Mouse (Mus musculus) lung, embryonic 15.5 days (tissue): ENCODE measurements around the gene Pidd1. TPM values are rescaled to one million over a fixed set of nuclear protein-coding genes. Genes with fewer than 3 reads are reported as not detected.
"Not testable (repeated sequence)": the region's sequence is repeated elsewhere in the genome, so short reads cannot be mapped to it uniquely, and the experiment has no call there.

Experiments used
- ATAC-seq: fragments of 200-750 bp; cut with Nextera tagmentation; 2 replicates; pipeline ENCODE4 v1.8.0; 2017; ENCODE audit warnings: moderate number of reproducible peaks, borderline replicate concordance; ENCODE audit not compliant: low FRiP score, low TSS enrichment; ENCODE audit errors: extremely low read depth
- H3K27ac ChIP-seq: fragments of 300-500 bp; sonication (generic); 2 replicates; pipeline ENCODE4 v1.5.1; 2015; ENCODE audit warnings: moderate library complexity, mild to moderate bottlenecking, inconsistent platforms
- H3K27me3 ChIP-seq: fragments of 300-500 bp; sonication (generic); 2 replicates; pipeline ENCODE4 v1.6.1; 2015; ENCODE audit warnings: inconsistent platforms
- H3K36me3 ChIP-seq: fragments of 300-500 bp; sonication (generic); 2 replicates; pipeline ENCODE4 v1.6.1; 2015; ENCODE audit warnings: inconsistent platforms
- H3K4me1 ChIP-seq: fragments of 300-500 bp; sonication (generic); 2 replicates; pipeline ENCODE4 v1.6.1; 2015; ENCODE audit warnings: inconsistent platforms
- H3K4me2 ChIP-seq: fragments of 300-500 bp; sonication (generic); 2 replicates; pipeline ENCODE4 v1.6.1; 2015; ENCODE audit warnings: inconsistent platforms, mild to moderate bottlenecking, moderate library complexity
- H3K4me3 ChIP-seq: fragments of 300-500 bp; sonication (generic); 2 replicates; pipeline ENCODE4 v1.5.1; 2015; ENCODE audit warnings: mild to moderate bottlenecking, inconsistent platforms
- H3K9ac ChIP-seq: fragments of 300-500 bp; sonication (generic); 2 replicates; pipeline ENCODE4 v1.6.1; 2015; ENCODE audit warnings: inconsistent platforms
- H3K9me3 ChIP-seq: fragments of 300-500 bp; sonication (generic); 2 replicates; pipeline ENCODE4 v1.6.1; 2016; ENCODE audit warnings: inconsistent platforms
- WGBS: fragments of 180-500 bp; shearing (Covaris S2); methylation state at CpG from one replicate; pipeline ENCODE4 v1.1.7; 2015; 5-methylcytosine and 5-hydroxymethylcytosine counted together
- polyA plus RNA-seq: library from polyadenylated mRNA; unstranded; fragments of >200 nt; fragmentation: Nextera tagmentation; extraction: Ambion mirVana; gene quantifications from 2 replicates; pipeline ENCODE4 v1.2.1, GENCODE M21; 2015

Gene Pidd1
- polyA plus RNA-seq, 1 experiment from 2014 or later = 15.8 TPM

GRCm38 (mm10) chr7:141455610-141456314 lies 11.9 kb upstream of the Pidd1 start:
- peak overlapping the region; percentile 68 for H3K4me3 ChIP-seq
- H3K27me3 ChIP-seq = peaks cover 12% of the 10 kb centered on the region
- H3K36me3 ChIP-seq = peaks cover 20% of the 10 kb centered on the region
- WGBS = 2% methylated on average over 23 of the region's 23 CpGs
- peak overlapping the region; percentile 60 for H3K9ac ChIP-seq
- peak overlapping the region; percentile 89 for H3K4me2 ChIP-seq
- no peaks in the 10 kb centered on the region for H3K9me3 ChIP-seq
- ATAC-seq = peak; percentile 40; the same call in 1 of the 2 replicates
- H3K27ac ChIP-seq = peak overlapping the region; percentile 87
- peaks cover 42% of the 10 kb centered on the region for H3K4me1 ChIP-seq

DNA sequence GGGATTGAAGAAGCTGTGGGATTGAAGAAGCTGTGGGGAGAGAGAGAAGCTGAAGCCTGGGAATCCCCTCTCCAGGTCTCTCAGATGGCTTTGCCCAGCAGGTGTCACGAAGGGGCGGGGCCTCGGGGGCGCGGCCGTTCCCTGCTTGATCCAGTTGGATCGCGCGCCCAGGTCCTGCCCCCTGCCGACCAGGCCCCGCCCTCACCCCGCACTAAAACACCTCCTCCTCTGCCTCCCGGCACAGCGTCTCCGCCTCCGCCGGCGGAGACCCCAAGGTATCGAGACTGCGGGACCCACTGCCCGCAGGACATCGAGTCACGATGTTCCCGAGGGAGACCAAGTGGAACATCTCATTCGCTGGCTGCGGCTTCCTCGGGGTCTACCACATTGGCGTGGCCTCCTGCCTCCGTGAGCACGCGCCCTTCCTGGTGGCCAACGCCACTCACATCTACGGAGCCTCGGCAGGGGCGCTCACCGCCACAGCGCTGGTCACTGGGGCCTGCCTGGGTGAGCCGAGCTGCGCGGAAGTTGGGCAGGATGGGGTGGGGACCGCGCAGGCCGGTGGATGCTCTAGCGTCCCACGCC lies 11.2 kb upstream of the Pidd1 start, which contains the start of gene Pnpla2:
Pnpla2 (plus strand) TSS at position 232 of the 585 bp plus-strand sequence.
- Histone ChIP-seq H3K27me3 (peaks cover 6% of the 10 kb centered on the region), H3K4me1 (peaks cover 35% of the 10 kb centered on the region), H3K9me3 (no peaks in the 10 kb centered on the region), H3K27ac (peak within 1 kb of the TSS; percentile 87), H3K9ac (peak within 1 kb of the TSS; percentile 60), H3K4me2 (peak within 1 kb of the TSS; percentile 89), H3K36me3 (peaks cover 27% of the 10 kb centered on the region), H3K4me3 (peak within 1 kb of the TSS; percentile 68)
- WGBS = under 1% methylated on average over 45 of the region's 45 CpGs
- peak; percentile 79 for ATAC-seq

DNA sequence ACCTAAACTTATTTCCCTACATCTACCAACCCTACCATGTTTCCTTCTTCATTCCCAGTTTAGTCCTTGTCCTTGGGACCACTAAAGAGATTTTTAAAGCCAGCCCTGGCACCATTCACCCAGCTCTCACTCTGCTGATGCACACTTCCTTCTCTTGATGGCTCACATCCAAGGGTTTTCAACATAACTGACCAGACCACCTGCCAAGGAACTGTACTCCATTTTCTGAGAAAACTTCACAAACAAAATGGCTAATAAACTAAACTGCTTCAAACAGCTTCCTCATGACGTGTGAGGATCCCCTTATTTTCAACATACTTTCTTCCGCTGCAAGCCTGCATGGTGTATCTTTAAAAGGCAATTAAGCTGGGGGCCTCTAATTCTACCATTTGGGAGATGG lies 9.8 kb upstream of the Pidd1 start:
- Histone ChIP-seq H3K9me3 (no peaks in the 10 kb centered on the region), H3K27me3 (no peaks in the 10 kb centered on the region), H3K36me3 (peaks cover 38% of the 10 kb centered on the region), H3K4me3 (no peak overlapping the region), H3K4me1 (peaks cover 40% of the 10 kb centered on the region), H3K9ac (no peak overlapping the region), H3K27ac (no peak overlapping the region), H3K4me2 (no peak overlapping the region)
- ATAC-seq = no peak
- WGBS = 61% methylated on average over 2 of the region's 2 CpGs

GRCm38 (mm10) chr7:141451928-141452327 lies 8.1 kb upstream of the Pidd1 start:
- Histone ChIP-seq H3K4me1 (peaks cover 46% of the 10 kb centered on the region), H3K27ac (no peak overlapping the region), H3K4me2 (no peak overlapping the region), H3K27me3 (no peaks in the 10 kb centered on the region), H3K9me3 (no peaks in the 10 kb centered on the region), H3K36me3 (peaks cover 40% of the 10 kb centered on the region), H3K9ac (no peak overlapping the region), H3K4me3 (no peak overlapping the region)
- ATAC-seq = no peak

DNA sequence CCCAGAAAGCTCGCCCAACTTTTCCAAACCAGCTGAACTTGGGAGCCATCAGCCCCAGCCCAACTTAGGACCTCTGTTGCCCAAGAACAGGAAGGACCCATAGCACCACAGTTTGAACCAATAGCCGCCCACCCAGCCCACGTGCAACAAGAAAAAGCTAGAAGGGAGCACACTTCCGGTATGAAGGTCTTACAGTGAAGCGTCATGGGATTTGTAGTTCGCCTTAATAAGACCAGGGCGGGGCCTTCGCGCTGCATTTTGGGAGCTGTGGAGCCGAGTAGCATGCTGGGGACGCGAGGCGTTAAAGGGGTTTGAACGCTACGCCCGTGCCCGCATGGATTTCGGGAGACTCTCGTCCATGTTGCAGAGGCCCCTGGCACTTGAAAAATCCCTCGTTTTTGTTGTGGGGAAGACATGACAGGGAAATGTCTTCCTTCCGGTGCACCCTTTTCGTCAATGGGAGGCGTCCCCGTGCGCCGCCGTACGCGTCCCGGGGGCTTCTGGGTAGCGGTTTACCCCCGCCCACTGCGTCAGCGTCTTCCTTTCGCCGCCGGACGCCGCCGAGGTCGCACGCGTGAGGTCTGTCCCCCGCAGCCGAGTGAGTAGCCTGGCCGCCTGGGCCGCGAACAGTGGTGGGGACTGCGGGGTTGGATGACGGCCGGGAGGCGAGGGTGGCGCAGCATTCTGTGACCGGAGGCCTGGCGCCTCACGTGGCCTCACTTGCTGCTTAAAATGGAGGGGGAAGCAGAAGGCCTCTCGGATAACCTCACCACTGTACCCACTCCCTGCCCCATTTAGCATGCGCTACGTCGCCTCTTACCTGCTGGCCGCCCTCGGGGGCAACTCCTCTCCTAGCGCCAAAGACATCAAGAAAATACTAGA lies 3.5 kb upstream of the Pidd1 start, which contains the start of gene Rplp2:
Rplp2 (plus strand) TSS at position 261 of the 882 bp plus-strand sequence.
- peaks cover 41% of the 10 kb centered on the region for H3K4me1 ChIP-seq
- no peaks in the 10 kb centered on the region for H3K27me3 ChIP-seq
- H3K27ac ChIP-seq = peak within 1 kb of the TSS; percentile 85
- ATAC-seq = peak; percentile 89
- H3K4me2 ChIP-seq = peak within 1 kb of the TSS; percentile 55
- H3K4me3 ChIP-seq = peak within 1 kb of the TSS; percentile 66
- H3K36me3 ChIP-seq = peaks cover 40% of the 10 kb centered on the region
- under 1% methylated on average over 63 of the region's 63 CpGs for WGBS
- H3K9me3 ChIP-seq = no peaks in the 10 kb centered on the region
- H3K9ac ChIP-seq = peak within 1 kb of the TSS; percentile 79

GRCm38 (mm10) chr7:141446374-141446773 lies 2.5 kb upstream of the Pidd1 start:
- not testable (repeated sequence) for H3K4me3 ChIP-seq
- 74% methylated on average over 3 of the region's 3 CpGs for WGBS
- H3K4me2 ChIP-seq = peak overlapping the region; percentile 55; the same call in 1 of the 2 replicates

DNA sequence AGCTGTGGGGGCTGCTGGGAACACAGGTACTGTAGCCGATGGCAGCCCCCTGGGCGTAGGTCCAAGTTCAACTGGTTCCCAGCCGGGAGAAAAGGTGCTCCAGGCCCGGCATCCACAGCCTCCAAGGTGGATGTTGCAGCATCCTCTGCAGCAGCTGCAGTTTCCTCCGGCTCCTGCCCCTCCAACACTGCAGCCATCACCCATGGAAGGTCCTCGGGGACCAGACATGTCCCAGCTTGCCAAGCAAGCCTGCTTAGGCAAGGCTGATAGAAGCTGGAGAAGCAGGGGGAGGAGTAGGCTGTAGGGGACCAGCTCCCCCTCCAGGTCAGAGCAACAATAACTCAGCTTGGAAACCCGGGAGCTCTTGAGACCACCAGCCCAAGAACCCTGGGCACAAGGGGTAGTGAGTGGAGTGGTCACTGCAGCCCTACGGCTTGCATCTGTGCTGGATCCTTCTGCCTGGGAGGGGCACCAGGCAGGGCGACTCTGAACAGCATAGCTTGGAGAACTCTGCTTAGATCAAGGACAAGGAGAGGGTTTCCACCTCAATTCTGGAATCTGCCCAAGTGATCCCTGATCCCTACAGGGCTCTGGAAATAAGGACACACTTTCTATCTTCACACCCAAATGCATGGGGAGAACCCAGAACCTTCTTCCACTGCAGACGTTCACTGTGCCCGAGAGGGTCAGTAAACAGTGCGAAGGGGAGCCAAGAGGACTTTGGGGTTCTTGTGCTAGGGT lies 574 bp downstream of the Pidd1 start:
- no peak for ATAC-seq
- H3K27me3 ChIP-seq = no peaks in the 10 kb centered on the region
- H3K4me1 ChIP-seq = peaks cover 43% of the 10 kb centered on the region
- no peaks in the 10 kb centered on the region for H3K9me3 ChIP-seq
- H3K4me3 ChIP-seq = peak overlapping the region; percentile 51
- WGBS = 10% methylated on average over 12 of the region's 12 CpGs
- H3K4me2 ChIP-seq = peak overlapping the region; percentile 95
- H3K36me3 ChIP-seq = peaks cover 17% of the 10 kb centered on the region
- peak overlapping the region; percentile 73 for H3K27ac ChIP-seq
- peak overlapping the region; percentile 68 for H3K9ac ChIP-seq

More at GRCm38 (mm10) chr7:141446374-141446773, 2.5 kb upstream of the Pidd1 start:
- Histone ChIP-seq H3K4me1 (peaks cover 48% of the 10 kb centered on the region), H3K36me3 (peaks cover 30% of the 10 kb centered on the region)
- ATAC-seq, H3K27ac ChIP-seq, H3K9ac ChIP-seq, H3K9me3 ChIP-seq, H3K27me3 ChIP-seq: not testable (repeated sequence)

DNA sequence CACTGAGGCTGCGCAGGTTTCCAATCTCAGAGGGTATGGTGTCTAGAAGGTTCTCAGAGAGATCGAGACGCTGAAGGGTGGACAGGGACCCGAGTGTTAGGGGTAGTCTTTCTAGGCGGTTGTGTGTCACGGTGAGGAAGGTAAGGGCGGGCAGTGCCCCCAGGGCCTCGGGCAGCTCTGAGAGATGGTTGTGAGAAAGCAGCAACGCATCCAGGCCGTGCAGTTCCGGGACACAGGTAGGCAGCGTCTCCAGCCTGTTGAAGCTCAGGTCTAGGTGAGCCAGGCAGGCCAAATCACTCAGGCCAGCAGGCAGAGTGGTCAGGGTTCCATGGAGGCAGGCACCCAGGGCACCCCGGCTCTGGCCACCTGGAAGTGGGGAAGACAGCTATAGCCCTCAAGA lies 1.6 kb downstream of the Pidd1 start:
- H3K36me3 ChIP-seq = peaks cover 19% of the 10 kb centered on the region
- peak overlapping the region; percentile 68 for H3K9ac ChIP-seq
- peak overlapping the region; percentile 51 for H3K4me3 ChIP-seq
- 85% methylated on average over 13 of the region's 13 CpGs for WGBS
- peaks cover 44% of the 10 kb centered on the region for H3K4me1 ChIP-seq
- H3K4me2 ChIP-seq = peak overlapping the region; percentile 95
- no peaks in the 10 kb centered on the region for H3K9me3 ChIP-seq
- no peak overlapping the region for H3K27ac ChIP-seq
- no peaks in the 10 kb centered on the region for H3K27me3 ChIP-seq
- ATAC-seq = no peak

DNA sequence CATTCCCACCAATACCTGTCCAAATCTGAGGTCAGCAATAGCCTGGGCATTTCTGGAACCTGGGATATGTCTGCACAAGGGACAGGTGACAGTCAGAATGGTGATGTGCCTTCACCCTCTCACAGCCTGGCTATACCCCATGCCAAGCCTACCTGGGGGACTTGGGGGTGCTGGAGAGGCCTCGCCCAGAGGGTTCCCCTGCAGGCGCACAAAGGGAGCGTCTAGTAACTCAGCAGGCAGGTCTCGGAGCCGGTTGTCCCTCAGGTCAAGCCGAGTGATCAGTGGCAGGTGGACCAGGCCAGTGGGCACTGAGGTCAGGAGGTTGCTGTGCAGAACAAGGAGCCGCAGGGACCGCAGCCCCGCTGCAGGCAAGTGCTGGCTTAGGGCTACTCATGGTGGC lies 2.4 kb downstream of the Pidd1 start:
- 92% methylated on average over 9 of the region's 9 CpGs for WGBS
- no peak overlapping the region for H3K9ac ChIP-seq

GRCm38 (mm10) chr7:141440613-141441012 lies 3.2 kb downstream of the Pidd1 start:
- no peak overlapping the region; the same call in 1 of the 2 replicates for H3K9ac ChIP-seq
- 28% methylated on average over 6 of the region's 6 CpGs for WGBS
- H3K4me1 ChIP-seq = peaks cover 50% of the 10 kb centered on the region
- H3K9me3 ChIP-seq = no peaks in the 10 kb centered on the region
- no peak for ATAC-seq
- H3K4me2 ChIP-seq = no peak overlapping the region
- H3K4me3 ChIP-seq = no peak overlapping the region
- H3K36me3 ChIP-seq = peaks cover 19% of the 10 kb centered on the region
- no peak overlapping the region for H3K27ac ChIP-seq
- no peaks in the 10 kb centered on the region for H3K27me3 ChIP-seq

More for the DNA sequence above, 2.4 kb downstream of the Pidd1 start:
- H3K4me2 ChIP-seq = 0 out of 2 replicates have a peak overlapping the region, but pooled peaks have one; percentile 95
- peaks cover 19% of the 10 kb centered on the region for H3K36me3 ChIP-seq
- no peaks in the 10 kb centered on the region for H3K27me3 ChIP-seq
- H3K4me3 ChIP-seq = no peak overlapping the region
- no peaks in the 10 kb centered on the region for H3K9me3 ChIP-seq
- ATAC-seq = no peak
- peaks cover 44% of the 10 kb centered on the region for H3K4me1 ChIP-seq
- no peak overlapping the region for H3K27ac ChIP-seq

- no peak overlapping the region for H3K27ac ChIP-seq
- 91% methylated on average over 11 of the region's 11 CpGs for WGBS
- peaks cover 19% of the 10 kb centered on the region for H3K36me3 ChIP-seq
- H3K4me2 ChIP-seq = no peak overlapping the region
- ATAC-seq = no peak
- H3K9ac ChIP-seq = no peak overlapping the region
- H3K27me3 ChIP-seq = no peaks in the 10 kb centered on the region
- H3K4me3 ChIP-seq = no peak overlapping the region
- H3K4me1 ChIP-seq = peaks cover 56% of the 10 kb centered on the region
- no peaks in the 10 kb centered on the region for H3K9me3 ChIP-seq
Measured at GRCm38 (mm10) chr7:141439811-141440210, 4.0 kb downstream of the Pidd1 start.
